Mouse (Mus musculus): ENCODE measurements around the gene Mki67. TPM values are rescaled to one million over a fixed set of nuclear protein-coding genes. Genes with fewer than 3 reads are reported as not detected.
A peak's percentile ranks its signal among the peaks of the same experiment; 100 is the strongest.
"Not testable (repeated sequence)": the region's sequence is repeated elsewhere in the genome, so short reads cannot be mapped to it uniquely, and the experiment has no call there.

The Mki67 gene
- total RNA-seq, 2 experiments from 2014 or later = 458 to 564 TPM

DNA sequence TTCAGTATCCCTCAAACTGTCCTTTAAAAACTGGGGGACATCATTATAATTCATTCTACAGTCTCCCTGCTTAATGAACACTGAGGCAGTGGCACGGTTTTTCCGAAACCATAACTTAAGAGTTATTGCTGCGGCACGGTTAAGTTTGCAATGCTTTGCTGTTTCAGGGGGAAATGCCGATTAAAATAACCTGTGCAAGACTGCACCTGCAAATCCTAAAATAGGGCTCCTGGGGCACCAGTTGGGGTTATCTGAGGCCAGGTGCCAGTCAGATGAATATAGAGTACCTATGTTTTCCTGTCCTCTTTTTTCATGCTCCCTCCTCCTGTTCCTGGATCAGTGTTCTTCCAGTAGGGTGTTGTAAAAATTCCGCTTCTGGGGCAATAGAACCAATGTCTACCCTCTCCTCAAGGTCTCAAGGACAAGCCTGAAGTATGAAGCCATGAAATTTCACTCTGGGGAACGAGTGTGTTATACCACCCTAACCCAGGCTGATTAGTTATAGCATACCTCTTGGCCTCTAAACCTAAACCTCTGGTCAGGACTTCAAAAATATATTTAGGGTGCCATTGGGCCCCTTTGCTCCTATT lies 902 bp upstream of the Mki67 start:
- ATAC-seq (ENCODE audit: poor library complexity, severe bottlenecking) = no peak

DNA sequence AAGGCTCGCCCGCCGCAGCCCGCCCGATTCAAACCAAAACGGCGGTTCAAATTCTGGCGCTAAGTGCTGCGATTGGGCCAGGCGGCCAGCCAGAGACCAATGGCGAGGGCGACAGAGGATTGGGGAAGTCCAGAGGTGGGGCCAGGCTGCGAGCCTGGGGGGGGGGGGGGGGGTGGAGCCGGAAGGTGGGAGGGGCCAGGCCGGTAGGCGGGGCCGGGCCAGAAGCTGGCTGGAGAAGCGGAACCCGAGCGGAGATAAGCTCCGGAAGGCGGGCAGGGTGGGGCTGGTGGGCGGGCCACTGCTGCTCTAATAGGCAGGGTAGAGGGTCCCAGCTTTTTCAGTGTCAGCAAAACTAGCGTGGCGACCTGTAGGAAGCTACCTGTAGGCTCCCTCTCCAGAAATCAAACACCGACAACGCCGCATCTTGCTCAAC lies 300 bp upstream of the Mki67 start:
- ATAC-seq (ENCODE audit: poor library complexity, severe bottlenecking) = peak; percentile 84

DNA sequence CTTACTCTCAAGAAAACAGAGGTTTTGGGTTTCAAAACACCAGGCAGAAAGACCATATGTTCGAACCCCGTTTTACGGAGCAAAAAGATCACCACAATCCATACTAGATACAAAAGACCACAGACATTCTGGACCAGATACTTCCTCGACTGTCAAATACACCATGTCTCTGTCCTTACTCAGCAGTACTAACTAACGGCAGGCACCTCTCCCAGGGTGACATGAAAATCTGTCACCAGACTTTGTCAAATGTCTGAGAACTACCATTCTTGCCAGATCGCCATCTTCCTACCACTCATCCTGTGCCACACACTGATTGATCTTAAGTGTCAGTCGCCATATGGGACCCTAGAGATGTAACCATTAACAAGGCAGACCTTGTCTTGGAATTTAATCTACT lies 995 bp downstream of the Mki67 start:
- no peak for ATAC-seq (ENCODE audit: poor library complexity, severe bottlenecking)

DNA sequence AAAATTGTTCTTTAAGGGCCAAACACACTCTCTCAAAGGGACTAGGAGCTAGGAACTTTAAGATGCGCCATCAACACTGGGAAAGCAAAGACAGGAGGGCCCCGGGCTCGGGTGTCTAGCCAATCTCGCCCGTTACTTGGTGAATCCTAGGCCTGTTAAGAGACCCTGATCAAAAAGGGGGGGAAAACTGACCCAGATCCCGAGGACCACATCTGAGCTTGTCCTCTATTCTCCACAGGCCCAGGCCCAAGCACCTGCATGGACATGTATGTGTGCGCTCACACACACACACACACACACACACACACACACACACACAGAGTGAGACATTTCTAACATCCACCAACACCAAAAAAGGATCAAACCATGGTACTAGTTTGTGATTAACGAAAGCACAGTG lies 2.8 kb downstream of the Mki67 start:
- ATAC-seq (ENCODE audit: poor library complexity, severe bottlenecking) = no peak

DNA sequence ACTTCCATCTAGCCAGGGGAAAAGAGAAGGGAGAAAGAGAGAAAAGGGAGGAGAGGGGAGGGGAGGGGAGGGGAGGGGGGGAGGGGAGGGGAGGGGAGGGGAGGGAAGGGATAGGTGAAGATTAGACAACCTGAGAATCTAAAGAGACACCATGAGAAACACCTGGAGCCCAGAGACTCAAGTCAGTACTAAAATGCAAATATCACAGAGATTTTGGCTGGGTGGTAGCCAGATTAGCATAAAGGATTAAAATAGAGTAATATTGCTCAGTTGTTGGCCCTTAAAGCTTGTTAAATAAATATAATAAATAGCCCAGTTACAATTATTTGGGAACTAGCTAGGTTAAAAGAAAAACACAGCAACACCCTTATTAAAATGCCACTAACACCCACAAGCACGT lies 3.6 kb downstream of the Mki67 start:
- ATAC-seq (ENCODE audit: poor library complexity, severe bottlenecking) = no peak

DNA sequence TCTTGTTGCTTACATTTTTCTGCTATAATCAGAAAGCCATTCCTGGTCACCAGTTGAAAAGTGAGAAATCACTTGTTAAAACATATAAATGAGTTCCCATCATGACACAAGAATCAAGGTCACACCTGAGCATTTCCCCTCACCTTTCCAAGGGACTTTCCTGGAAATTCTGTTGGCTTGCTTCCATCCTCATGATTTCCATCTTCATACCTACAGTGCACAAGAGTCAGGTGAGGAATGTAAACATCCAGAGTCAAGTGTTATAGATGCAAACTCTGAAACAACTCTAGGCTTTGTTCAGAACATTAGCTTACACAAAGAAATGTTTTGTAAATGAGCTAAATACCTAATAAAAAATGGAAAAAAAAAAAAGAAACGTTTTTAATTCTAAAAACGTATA lies 5.5 kb downstream of the Mki67 start:
- ATAC-seq (ENCODE audit: poor library complexity, severe bottlenecking) = no peak

DNA sequence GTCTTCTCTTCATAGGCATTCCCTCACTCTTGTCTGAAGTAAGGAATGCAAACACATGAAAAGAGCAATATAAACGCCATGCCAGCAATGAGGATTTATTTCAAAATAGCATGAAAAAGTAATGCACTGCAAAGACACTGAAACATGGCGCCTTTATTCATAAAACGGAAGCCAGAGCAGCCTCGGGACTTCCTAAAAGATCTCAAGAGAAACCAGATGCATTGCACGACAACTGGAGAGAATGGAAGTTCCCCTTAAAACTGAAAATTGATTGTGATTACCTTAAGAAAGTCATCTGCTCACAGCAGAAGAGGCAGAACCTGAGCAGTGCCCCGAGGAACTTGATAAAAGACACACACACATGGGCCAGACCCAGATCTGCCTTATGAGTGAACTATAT lies 10.4 kb downstream of the Mki67 start:
- peak; percentile 73 for ATAC-seq (ENCODE audit: poor library complexity, severe bottlenecking)

DNA sequence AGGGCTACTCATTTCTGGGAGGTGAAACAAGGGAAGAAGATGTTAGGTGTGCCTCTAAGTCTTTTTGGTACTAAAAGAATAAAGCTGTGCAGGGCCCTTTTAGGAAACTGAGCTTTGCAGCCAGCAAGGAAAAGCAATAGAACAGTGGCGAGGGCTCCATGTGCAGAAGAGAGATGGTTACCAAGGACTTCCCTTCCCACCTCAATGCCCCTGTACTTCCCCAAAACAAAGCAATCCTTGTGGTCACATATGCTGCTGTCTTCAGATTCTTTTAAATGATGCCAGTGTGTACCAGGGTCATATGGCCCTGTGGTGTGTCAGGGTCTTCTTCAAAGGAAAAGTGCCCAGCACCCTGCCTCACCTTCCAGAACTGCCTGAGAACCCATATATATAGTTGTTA lies 11.1 kb downstream of the Mki67 start:
- ATAC-seq (ENCODE audit: poor library complexity, severe bottlenecking) = peak; percentile 70

DNA sequence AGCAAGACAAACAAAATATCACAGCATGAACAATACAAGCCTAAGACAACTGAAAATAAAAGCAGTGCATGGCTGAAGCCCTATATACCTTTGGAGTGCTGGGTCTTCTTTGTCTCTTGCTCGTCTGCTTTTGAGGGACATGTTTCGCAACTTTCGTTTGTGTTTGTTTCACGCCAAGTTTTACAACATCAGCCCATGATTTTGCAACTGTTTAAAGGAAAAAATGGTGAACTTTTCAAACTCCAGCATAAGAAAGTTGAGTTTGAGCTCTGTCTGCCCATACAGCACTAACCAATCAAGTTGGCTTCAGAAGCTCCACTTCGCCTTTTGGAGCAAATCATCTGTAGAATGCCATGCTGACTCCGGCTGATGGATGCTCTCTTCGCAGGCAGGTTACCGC lies 11.9 kb downstream of the Mki67 start:
- peak; percentile 33; the same call in 1 of the 2 replicates for ATAC-seq (ENCODE audit: poor library complexity, severe bottlenecking)

DNA sequence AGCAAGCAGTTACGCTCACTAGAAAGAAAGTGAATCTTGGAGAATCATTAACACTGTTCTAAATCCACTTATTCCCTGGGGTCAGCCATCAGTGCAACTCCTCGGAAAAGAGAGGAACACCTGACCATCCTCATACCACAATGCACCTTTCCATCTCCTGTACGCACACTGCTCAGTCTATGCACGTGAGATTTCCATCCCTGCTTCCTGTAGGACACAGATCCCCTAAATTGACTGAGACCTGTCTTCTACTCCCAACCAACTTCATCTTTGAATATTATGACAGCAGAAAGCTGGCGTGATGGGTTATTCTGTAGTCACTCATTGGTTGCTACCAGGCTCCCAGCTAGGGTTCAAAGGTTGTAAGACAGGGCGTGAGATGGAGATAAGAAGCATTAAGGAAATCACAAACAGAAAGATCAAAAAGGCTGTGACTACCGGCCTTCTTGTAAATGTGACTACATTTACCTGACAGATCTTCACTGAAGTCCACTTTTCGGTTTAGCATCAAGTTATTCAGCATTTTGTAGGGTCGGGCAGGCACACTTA lies 12.5 kb downstream of the Mki67 start:
- no peak for ATAC-seq (ENCODE audit: poor library complexity, severe bottlenecking)

DNA sequence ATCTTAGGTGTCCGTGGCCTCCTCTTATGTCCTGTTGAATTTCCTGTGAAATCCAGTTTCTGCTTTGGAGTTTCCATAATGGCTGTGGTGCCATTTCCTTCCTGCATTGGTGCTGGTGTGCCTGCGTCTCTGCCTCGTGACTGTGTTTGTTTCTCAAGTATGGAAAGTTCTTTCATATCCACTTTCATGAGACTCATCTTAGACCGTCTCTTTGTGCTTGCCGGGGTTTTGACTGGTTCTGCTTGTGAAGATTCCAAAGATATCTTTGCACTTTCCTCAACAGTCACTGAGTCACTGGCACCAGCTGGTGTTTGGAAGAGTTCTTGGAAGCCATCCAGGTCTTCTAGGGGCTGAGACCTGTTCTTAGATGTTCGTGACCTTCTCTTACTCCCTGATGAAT lies 16.8 kb downstream of the Mki67 start:
- not testable (repeated sequence) for ATAC-seq (ENCODE audit: poor library complexity, severe bottlenecking)

DNA sequence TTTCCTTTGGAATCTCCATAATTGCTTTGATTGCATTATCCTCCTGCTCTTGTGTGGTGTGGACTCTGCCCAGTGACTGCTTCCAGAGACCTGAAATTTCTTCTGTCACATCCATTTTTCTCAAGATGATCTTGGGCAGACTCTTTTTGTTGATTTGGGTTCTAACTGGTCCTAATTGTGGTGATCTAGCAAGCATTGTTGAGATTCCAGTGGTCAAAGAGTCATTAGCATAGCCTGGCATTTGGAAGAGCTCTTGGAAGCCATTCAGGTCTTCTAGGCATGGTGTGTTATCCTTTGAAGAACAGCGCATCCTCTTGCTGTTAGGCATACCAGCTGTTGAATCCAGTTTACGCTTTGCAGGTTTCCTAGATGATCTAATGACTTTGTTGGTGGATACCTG lies 17.8 kb downstream of the Mki67 start:
- ATAC-seq (ENCODE audit: poor library complexity, severe bottlenecking) = no peak

DNA sequence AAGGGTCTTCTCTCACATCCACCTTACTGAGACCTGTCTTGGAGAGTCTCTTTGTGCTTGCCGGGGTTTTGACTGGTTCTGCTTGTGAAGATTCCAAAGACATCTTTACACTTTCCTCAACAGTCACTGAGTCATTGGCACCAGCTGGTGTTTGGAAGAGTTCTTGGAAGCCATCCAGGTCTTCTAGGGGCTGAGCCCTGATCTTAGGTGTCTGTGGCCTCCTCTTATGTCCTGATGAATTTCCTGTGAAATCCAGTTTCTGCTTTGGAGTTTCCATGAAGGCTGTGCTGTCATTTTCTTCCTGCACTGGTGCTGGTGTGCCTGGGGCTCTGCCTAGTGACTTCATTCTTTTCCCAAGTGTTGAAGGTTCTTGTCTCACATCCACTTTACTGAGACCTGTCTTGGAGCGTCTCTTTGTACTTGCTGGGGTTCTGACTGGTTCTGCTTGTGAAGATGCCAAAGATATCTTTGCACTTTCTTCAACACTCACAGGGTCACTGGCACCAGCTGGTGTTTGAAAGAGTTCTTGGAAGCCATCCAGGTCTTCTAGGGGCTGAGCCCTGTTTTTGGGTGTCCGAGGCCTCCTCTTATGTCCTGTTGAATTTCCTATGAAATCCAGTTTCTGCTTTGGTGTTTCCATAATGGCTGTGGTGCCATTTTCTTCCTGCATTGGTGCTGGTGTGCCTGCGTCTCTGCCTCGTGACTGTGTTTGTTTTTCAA lies 19.0 kb downstream of the Mki67 start:
- not testable (repeated sequence) for ATAC-seq (ENCODE audit: poor library complexity, severe bottlenecking)

DNA sequence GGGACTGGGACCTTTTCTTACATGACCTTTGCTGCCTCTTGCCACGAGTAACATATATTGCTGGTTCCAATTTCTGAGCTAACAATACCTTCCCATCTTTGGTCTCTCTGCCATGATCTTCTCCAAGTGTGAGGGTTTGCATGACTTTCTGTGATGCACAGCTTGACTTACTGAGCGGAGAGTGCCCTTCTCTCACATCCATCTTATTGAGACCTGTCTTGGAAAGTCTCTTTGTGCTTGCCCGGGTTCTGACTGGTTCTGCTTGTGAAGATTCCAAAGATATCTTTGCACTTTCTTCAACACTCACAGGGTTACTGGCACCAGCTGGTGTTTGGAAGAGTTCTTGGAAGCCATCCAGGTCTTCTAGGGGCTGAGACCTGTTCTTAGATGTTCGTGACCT lies 20.0 kb downstream of the Mki67 start:
- ATAC-seq (ENCODE audit: poor library complexity, severe bottlenecking) = no peak

DNA sequence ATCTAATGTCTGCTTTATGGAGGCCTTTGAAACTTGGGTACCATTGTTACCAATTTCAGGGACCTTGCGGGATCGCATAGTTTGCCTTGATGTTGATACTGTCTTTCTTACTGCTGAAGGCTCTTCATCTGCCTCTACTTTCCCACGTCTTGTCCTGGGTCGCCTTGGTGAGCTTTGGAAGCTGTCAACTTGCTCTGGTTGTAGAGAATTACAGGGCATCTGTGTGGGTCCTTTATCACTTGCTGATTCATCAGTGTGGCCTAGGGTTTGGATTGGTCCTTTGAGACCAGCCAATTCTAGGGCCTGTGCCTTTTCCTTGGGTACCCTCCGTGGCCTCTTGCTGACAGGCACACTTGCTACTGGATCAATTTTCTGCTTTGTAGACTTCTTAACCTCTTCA lies 21.4 kb downstream of the Mki67 start:
- ATAC-seq (ENCODE audit: poor library complexity, severe bottlenecking) = no peak

DNA sequence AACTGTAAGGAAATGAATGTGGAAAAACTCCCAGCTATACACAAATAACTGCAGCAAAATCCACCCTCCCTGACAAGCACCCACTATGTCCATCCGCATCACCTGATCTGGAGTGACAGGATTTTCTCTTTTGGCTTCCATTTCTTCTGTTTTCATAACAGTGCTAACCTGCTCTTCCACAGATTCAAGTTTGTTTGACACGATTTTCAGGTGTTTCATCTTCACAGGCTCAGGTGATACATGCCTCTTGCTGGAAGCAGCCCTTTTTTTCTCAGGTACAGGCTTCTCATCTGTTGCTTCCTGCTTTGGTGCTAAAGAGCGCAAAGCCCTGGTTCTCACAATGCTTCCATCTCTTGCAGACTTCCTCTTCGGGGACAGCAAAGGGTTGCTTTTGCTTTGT lies 22.0 kb downstream of the Mki67 start:
- peak; percentile 34 for ATAC-seq (ENCODE audit: poor library complexity, severe bottlenecking)

DNA sequence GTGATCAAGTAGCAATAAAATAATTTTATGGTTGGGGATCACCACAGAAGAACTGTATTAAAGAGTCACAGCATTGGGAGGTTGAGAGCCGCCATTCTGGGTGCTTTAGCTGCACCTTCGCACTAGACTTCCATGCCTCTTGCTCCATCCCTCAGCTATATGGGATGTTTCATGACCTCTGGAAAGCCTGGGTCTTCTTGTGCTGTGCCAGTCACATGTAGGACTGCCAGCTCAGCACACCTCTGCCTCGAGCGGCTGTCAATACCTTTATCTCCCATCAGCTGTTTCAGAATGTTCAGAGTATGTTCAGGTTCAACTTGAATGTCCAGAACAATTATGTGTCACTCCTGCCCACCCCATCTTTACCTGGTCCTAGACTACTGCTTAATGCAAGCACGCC lies 24.2 kb downstream of the Mki67 start:
- ATAC-seq (ENCODE audit: poor library complexity, severe bottlenecking) = no peak

DNA sequence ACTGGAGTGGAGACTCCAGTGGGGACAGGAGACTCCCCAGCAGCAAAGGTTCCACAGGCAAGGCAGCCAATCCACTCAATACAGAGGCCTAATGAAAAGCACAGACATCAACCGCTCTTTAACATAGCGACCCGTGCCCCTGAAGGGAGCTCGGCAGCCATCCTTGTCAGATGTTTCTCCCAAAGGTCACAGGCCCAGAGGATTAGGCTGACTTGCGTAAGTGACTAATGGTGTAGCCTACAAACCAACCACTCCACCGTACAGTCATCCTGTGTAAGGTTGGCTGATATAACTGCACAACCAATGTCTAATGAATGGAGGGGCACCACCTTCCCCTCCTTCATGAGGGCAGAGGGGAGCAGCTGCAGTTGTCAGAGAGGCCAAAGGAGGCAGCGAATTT lies 26.8 kb downstream of the Mki67 start:
- peak; percentile 17; the same call in 1 of the 2 replicates for ATAC-seq (ENCODE audit: poor library complexity, severe bottlenecking)

DNA sequence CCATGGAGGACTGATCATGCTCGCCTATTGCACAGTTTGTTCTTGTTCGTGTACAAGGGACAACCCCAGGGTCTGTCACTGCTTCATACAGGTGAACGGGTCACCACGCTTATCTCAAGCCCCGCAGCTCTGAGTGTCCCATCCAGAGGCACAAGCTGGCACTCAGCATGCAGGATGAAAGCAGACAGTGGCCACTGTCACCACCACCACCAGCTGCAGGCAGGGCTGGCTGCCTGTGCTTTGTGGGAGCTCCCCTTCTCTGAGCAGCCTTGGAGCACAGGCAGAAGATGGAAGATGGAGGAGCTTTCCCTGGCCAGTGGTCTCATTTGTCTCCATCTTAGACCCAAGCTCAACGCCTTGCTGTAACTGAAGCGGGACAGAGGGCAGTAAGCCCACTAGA lies 31.2 kb downstream of the Mki67 start:
- ATAC-seq (ENCODE audit: poor library complexity, severe bottlenecking) = no peak

DNA sequence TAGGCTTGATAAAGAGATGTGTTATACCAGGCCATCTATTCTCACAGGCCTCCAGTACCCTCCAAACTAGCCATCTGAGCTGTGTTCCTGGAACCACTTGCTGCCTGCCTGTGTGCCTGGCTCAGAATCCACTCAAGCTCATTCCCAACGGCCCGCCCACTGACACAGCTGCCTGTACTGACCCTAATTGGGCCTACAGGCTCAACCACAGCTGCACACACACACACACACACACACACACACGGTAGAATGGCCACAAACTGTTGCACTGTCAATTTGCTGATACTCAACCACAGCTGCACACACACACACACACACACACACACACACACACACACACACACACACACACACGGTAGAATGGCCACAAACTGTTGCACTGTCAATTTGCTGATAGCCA lies 32.1 kb downstream of the Mki67 start:
- not testable (repeated sequence) for ATAC-seq (ENCODE audit: poor library complexity, severe bottlenecking)

DNA sequence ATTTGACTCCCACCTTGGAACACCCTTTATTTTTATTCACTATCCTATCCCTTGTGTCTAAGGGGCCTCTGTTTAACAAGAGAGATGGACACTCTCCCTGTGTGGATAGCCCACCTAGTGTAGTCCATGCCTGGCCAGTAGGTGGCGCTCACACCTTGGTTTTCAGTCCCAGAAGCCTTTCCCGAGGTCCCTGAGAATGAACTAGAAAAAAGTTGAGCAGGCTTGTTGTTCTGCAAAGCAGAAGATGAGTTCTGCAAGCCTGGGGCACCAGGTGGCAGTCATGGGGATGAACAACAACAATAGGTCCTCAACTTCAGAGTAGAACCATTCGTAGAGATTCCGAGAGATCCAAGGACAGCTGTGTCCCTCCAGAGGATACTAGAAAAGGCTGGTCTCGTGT lies 35.8 kb downstream of the Mki67 start:
- ATAC-seq (ENCODE audit: poor library complexity, severe bottlenecking) = peak; percentile 60

DNA sequence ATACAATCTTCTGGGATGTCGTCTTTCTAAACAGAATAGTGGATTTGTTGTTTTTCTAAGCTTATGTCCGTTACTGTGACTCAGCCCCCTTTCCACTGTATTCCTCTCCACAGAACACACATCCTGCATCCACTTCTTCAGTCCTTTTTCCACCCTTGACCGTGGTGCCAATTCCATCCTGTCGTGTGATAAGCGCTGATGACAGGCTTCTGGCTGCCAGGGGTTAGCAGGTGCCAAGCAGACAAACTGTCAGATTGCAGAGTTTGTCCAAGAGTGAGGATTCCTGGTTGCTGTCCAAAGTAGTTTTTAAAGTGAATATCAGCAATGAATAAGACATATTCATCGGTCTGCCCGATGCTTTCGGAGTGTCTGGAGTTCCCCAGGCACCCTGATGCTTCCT lies 39.4 kb downstream of the Mki67 start:
- no peak for ATAC-seq (ENCODE audit: poor library complexity, severe bottlenecking)

DNA sequence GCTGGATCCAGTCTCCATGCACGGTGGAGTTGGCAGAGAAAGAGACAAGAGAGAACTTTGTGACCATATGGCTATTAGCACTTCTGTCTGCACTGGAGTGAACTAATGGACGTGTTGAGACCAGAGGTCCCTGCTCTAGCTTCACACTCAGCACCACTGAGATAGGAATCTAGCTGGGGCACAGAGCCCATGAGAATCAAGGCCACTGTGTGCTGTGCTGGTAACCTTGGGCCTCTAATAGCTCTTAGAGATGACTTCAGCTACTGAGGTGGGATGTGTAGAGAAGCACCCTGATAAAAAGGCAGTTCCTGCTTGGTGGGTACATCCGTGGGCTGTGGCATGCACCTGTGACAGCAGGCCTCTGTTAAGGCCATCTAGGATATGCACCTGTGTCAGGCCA lies 42.6 kb downstream of the Mki67 start:
- no peak for ATAC-seq (ENCODE audit: poor library complexity, severe bottlenecking)

Measured in megakaryocyte, adult 5-6 weeks (primary cell).